Mouse (Mus musculus): Measurements from ENCODE around the gene Tmem200a.

- TF ChIP-seq CTCF (conservative IDR thresholded peaks at IDR 0.05; ENCODE audit: insufficient read depth, insufficient read length, low read depth, low read length) (no peak), POLR2A (IDR thresholded peaks at IDR 0.05; ENCODE audit: low read depth, low read length) (no peak)
Observed at GRCm38 (mm10) chr10:26103330-26103982, 24.6 kb upstream of the Tmem200a start.
